Mouse (Mus musculus): ENCODE measurements at regions not wholly inside any gene's neighbourhood (a gene's known extent, or its start where the extent isn't known, plus 50 kb on each side); places are given as distances from the start of the nearest gene placed in this dataset.

DNA sequence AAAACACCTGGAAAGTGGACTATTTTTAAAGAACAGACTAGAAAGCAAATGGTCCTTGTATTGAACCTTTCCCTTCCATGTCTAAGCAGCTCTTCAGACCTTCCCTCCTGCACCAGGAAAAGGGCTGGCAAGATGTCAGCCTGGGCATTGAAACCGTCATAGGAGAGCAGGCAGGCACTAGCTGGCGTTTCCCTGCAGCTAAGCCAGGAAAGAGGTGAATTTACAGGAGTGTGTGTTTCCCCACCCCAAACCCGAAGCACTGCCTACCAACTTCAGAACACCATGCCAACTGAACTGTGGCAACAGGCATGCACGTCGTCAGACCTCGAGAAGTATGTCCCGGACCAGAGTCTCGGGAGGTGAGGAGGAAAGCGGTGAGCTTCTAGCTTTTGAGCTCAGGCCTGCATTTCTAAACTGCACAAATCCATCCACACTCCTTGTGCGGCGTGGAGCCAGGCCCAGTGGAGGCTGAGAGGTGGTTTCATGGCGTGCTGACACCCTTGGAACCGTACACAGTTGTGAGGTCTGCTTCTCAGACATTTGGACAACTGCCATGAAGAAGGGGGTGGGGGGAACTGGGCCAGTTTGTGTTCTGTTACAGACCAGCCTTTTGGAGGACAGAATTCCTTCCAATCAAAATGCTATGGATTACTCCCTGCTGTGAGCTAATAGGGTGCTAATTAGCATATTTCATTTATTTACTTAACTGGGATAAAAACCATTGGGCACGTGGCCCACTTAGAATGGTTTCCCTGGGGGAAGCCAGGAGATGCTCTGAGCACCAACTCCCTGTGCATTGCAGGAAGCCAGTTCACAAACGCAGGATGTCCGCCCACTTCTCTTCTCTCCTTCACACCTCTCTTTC is 211.6 kb downstream of the Ttll7 start:
- no peak for TF ChIP-seq CTCF (conservative IDR thresholded peaks at IDR 0.05; ENCODE audit: low read length)
- no peak for TF ChIP-seq NANOG (IDR thresholded peaks at IDR 0.05; ENCODE audit: borderline replicate concordance, low read length)
